Mouse (Mus musculus) stomach, postnatal 0 days (tissue): ENCODE measurements around the gene Parvb. TPM values are rescaled to one million over a fixed set of nuclear protein-coding genes. Genes with fewer than 3 reads are reported as not detected.

Experiments
- ATAC-seq: fragments of 200-750 bp; cut with Nextera tagmentation; 2 replicates; pipeline ENCODE4 v1.8.0; 2017; ENCODE audit not compliant: low FRiP score, low TSS enrichment
- DNase-seq: peaks from one replicate; pipeline ENCODE4 v3.0.0-alpha.2; 2016; ENCODE audit warnings: low spot score
- H3K27ac ChIP-seq: fragments of 300-500 bp; sonication (generic); replicated peaks from 2 replicates; pipeline ENCODE4 v1.5.1; 2014; ENCODE audit warnings: mild to moderate bottlenecking, control low read depth
- H3K27me3 ChIP-seq: fragments of 300-500 bp; sonication (generic); 2 replicates; pipeline ENCODE4 v1.6.1; 2014; ENCODE audit warnings: low read length; ENCODE audit not compliant: control insufficient read depth, insufficient read depth
- H3K36me3 ChIP-seq: fragments of 300-500 bp; sonication (generic); 2 replicates; pipeline ENCODE4 v1.6.1; 2014; ENCODE audit warnings: low read length, mixed read lengths; ENCODE audit not compliant: control insufficient read depth, insufficient read depth
- H3K4me1 ChIP-seq: fragments of 300-500 bp; sonication (generic); replicated peaks from 2 replicates; pipeline ENCODE4 v1.6.1; 2014; ENCODE audit warnings: antibody characterized with exemption; ENCODE audit not compliant: control insufficient read depth, insufficient read depth
- H3K4me2 ChIP-seq: fragments of 300-500 bp; sonication (generic); replicated peaks from 2 replicates; pipeline ENCODE4 v1.6.1; 2014; ENCODE audit warnings: low read depth, mild to moderate bottlenecking, control low read depth, moderate library complexity
- H3K4me3 ChIP-seq: fragments of 300-500 bp; sonication (generic); 2 replicates; pipeline ENCODE4 v1.5.1; 2014; ENCODE audit warnings: low read depth, low read length, control low read depth
- H3K9ac ChIP-seq: fragments of 300-500 bp; sonication (generic); 2 replicates; pipeline ENCODE4 v1.6.1; 2014; ENCODE audit warnings: mild to moderate bottlenecking, low read length, control low read depth, mixed read lengths
- H3K9me3 ChIP-seq: fragments of 300-500 bp; sonication (generic); 2 replicates; pipeline ENCODE4 v1.6.1; 2016; ENCODE audit warnings: low read length; ENCODE audit not compliant: control insufficient read depth
- CTCF ChIP-seq: IDR thresholded peaks from 2 replicates; pipeline ENCODE4 v1.5.1; 2016; ENCODE audit warnings: antibody characterized with exemption, low read depth, mild to moderate bottlenecking, moderate library complexity
- EP300 ChIP-seq: optimal IDR thresholded peaks from 2 replicates; pipeline ENCODE3; 2016; ENCODE audit warnings: antibody characterized with exemption
- WGBS: fragments of 180-500 bp; shearing (Covaris S2); extraction: QIAGEN DNeasy Blood & Tissue Kit; methylation state at CpG from one replicate; pipeline ENCODE4 v1.1.7; 2014; 5-methylcytosine and 5-hydroxymethylcytosine counted together
- polyA plus RNA-seq: library from polyadenylated mRNA; unstranded; fragments of >200 nt; fragmentation: Nextera tagmentation; extraction: Ambion mirVana; gene quantifications from 2 replicates; pipeline ENCODE4 v1.2.1, GENCODE M21; 2015

The Parvb gene
- polyA plus RNA-seq, 1 experiment from 2014 or later = 1.1 TPM

- H3K4me3 ChIP-seq = no peak overlapping the region
- no peak overlapping the region for H3K9ac ChIP-seq
- DNase-seq = no peak
- H3K9me3 ChIP-seq = no peaks in the 10 kb centered on the region
- peaks cover 23% of the 10 kb centered on the region for H3K36me3 ChIP-seq
- H3K27me3 ChIP-seq = no peaks in the 10 kb centered on the region
- H3K4me2 ChIP-seq = no peak overlapping the region
- ATAC-seq = no peak
- H3K27ac ChIP-seq = no peak overlapping the region
- no peaks in the 10 kb centered on the region for H3K4me1 ChIP-seq
- TF ChIP-seq CTCF (no peak), EP300 (no peak)
- 89% methylated on average over 13 of the region's 13 CpGs for WGBS
Measured at GRCm38 (mm10) chr15:84210941-84211340, 20.9 kb upstream of the Parvb start.

DNA sequence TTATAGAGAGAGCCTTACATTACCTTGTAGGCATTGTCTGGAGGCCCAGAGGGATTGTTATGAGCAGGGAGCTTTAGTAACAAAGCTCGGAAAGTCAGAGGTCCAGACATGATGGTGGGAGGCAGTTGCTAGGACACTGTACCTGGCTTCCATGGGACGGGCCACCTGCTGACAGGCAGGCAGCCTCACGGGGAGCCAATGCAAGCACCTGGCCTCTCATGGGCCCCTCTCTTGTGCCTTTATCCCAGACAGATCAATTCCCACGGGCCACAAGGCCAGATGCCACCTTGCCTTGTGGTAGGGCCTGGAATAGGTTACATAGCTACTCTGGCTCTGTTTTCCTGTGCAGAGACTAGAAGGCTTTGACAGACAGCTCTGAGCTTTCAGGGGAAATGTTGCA, 20.3 kb upstream of the Parvb start:
- TF ChIP-seq EP300 = no peak
- no peak for TF ChIP-seq CTCF
- ATAC-seq = no peak
- H3K4me1 ChIP-seq = no peaks in the 10 kb centered on the region
- no peak overlapping the region for H3K9ac ChIP-seq
- H3K27me3 ChIP-seq = no peaks in the 10 kb centered on the region
- no peak overlapping the region for H3K27ac ChIP-seq
- DNase-seq = no peak
- no peak overlapping the region for H3K4me3 ChIP-seq
- H3K36me3 ChIP-seq = peaks cover 23% of the 10 kb centered on the region
- no peak overlapping the region for H3K4me2 ChIP-seq
- no peaks in the 10 kb centered on the region for H3K9me3 ChIP-seq
- WGBS = 77% methylated on average over 4 of the region's 4 CpGs

DNA sequence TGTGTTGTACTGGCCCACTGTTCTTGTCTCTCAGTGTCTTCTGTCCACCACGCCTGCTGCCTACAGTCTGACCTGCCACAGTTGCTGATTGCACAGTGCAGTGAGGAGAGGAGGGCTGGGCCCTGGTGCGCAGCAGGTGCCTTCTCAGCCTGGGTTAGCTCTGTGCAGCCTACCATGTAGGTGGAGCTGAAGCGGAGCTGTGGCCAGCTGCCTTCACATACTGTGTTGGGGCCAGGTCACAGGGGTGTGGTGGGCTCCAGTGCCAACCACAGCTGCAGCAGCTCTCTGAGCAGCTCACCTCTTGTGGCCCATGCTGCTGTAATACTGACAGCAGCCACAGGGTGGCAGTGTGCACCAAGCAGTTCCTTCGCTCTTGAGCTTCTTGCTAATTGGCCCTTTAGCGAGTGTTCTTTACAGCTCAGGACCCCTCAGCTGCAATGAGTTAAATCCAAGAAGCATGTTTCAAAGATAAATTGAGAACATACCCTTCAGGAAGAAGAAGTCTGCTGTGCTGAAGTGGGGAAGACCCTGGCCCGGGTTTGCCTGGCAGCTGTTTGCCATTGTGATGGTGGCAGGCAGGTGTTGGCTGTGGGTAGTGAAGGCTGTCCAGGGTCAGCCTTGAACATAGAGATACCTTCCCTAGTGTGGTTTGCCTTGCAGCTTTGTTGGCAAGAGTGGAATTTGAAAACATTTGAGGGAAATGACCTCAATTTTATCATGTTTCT, 19.6 kb upstream of the Parvb start:
- Histone ChIP-seq H3K4me2 (no peak overlapping the region), H3K27me3 (no peaks in the 10 kb centered on the region), H3K9me3 (no peaks in the 10 kb centered on the region), H3K36me3 (peaks cover 21% of the 10 kb centered on the region; the same call in 1 of the 2 replicates), H3K9ac (no peak overlapping the region), H3K4me1 (no peaks in the 10 kb centered on the region), H3K27ac (no peak overlapping the region), H3K4me3 (no peak overlapping the region)
- DNase-seq (peak; percentile 85), ATAC-seq (peak; percentile 43; the same call in 1 of the 2 replicates)
- no peak for TF ChIP-seq EP300
- TF ChIP-seq CTCF = peak; percentile 98
- 40% methylated on average over 6 of the region's 6 CpGs for WGBS

GRCm38 (mm10) chr15:84212756-84213105, 19.1 kb upstream of the Parvb start:
- DNase-seq (no peak), ATAC-seq (no peak)
- Histone ChIP-seq H3K36me3 (peaks cover 19% of the 10 kb centered on the region; the same call in 1 of the 2 replicates), H3K4me2 (no peak overlapping the region), H3K27me3 (no peaks in the 10 kb centered on the region), H3K9ac (no peak overlapping the region), H3K9me3 (no peaks in the 10 kb centered on the region), H3K27ac (no peak overlapping the region), H3K4me3 (no peak overlapping the region), H3K4me1 (no peaks in the 10 kb centered on the region)
- TF ChIP-seq EP300 (no peak), CTCF (no peak)
- WGBS = 91% methylated on average over 2 of the region's 2 CpGs

DNA sequence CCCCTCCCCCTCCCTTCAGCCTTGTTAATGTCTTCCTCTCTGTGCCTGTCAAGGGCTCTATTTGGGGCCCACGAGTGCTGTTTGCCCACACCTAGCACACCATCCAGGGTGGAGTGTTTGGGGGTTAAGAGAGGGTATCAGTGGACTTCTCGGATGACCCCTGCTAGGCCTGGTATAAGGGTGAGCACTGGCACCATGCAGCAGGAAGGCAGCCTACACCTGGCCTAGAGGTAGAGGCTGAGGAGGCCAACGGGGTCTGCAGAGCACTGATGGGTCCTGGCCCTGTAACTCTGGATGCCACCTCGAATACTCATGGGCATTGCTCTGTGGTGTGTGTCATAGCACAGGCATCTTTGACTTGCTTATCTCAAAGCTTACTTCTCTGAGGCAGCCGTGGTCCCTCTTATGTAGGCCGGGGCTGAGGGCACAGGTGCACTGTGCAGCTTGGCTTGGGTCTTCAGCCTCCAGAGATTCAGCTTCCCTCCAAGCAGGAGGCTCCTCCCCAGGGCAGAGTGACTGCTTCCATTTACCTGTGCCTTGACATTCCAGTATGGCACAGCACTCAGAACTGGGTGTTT, 18.6 kb upstream of the Parvb start:
- DNase-seq (no peak), ATAC-seq (no peak)
- Histone ChIP-seq H3K4me1 (no peaks in the 10 kb centered on the region), H3K36me3 (peaks cover 16% of the 10 kb centered on the region; the same call in 1 of the 2 replicates), H3K27ac (no peak overlapping the region), H3K9ac (no peak overlapping the region), H3K4me3 (no peak overlapping the region), H3K4me2 (no peak overlapping the region), H3K9me3 (no peaks in the 10 kb centered on the region), H3K27me3 (no peaks in the 10 kb centered on the region)
- 93% methylated on average over 6 of the region's 6 CpGs for WGBS
- TF ChIP-seq CTCF (no peak), EP300 (no peak)

- no peak overlapping the region for H3K4me2 ChIP-seq
- DNase-seq (no peak), ATAC-seq (no peak)
- H3K36me3 ChIP-seq = peaks cover 16% of the 10 kb centered on the region; the same call in 1 of the 2 replicates
- no peak overlapping the region for H3K4me3 ChIP-seq
- no peak overlapping the region for H3K27ac ChIP-seq
- H3K4me1 ChIP-seq = no peaks in the 10 kb centered on the region
- no peak overlapping the region for H3K9ac ChIP-seq
- WGBS = 93% methylated on average over 7 of the region's 7 CpGs
- no peaks in the 10 kb centered on the region for H3K27me3 ChIP-seq
- TF ChIP-seq EP300 = no peak
- no peak for TF ChIP-seq CTCF
- no peaks in the 10 kb centered on the region for H3K9me3 ChIP-seq
Measured at GRCm38 (mm10) chr15:84214476-84214875, 17.4 kb upstream of the Parvb start.
